Mouse (Mus musculus): ENCODE measurements around the gene Kif3c.

DNA sequence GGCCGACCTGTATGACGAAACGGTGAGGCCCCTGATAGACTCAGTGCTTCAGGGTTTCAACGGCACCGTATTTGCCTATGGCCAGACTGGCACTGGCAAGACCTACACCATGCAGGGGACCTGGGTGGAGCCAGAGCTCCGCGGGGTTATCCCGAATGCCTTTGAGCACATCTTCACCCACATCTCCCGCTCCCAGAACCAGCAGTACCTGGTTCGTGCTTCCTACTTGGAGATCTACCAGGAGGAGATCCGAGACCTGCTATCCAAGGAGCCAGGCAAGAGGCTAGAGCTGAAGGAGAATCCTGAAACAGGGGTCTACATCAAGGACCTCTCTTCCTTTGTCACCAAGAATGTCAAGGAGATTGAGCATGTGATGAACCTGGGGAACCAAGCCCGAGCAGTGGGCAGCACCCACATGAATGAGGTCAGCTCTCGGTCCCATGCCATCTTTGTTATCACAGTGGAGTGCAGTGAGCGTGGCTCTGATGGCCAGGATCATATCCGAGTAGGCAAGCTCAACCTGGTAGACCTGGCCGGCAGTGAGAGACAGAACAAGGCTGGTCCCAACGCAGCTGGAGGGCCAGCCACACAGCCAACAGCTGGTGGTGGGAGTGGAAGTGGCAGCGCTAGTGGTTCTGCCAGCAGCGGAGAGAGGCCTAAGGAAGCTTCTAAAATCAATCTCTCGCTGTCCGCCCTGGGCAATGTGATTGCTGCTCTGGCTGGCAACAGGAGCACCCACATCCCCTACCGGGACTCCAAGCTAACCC lies 1.4 kb downstream of the Kif3c start:
- no peak for TF ChIP-seq POLR2A (IDR thresholded peaks at IDR 0.05; ENCODE audit: low read depth, low read length)
- no peak for TF ChIP-seq CTCF (IDR thresholded peaks at IDR 0.05; ENCODE audit: borderline replicate concordance, insufficient read depth, low read length)

All from embryonic fibroblast, embryonic 13.5 days (primary cell).